1 mouse cellular context compared by ENCODE assay signal in the genomic region with DNA sequence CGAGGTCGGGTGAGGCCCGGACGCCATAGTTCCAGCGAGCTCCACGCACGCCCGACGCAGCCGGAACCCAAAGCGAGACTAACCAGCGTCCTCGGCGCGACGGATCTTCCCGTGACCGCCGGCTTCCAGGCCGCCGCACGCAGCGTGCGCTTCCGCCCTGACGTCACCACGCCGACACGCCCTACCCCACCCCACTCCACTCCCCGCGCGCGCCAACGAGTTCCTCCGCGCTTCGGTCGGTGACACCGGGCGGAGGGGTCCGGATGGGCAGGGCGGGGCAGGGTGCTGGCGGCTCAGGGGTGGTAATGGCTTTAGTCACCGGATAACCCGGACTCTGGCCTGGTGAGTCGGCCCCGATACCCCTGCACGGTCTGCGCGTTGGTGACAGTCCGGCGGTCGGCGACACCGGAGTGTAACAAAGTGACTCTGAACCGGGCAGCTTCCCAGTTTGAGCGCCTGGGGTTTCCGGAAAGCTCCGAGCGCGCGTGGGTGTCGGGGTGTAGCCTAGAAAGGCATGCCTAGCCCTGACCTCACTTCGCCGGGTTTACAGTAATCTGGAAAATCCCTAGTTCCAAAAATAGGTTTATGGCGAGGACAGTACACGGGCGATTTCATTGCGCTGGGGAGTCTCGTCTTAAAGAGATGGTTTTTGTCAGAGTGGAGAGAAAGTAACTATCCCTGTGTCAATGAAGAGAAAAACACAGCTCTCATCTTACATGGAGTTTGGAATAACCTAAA.
TF ChIP-seq lines count a peak whose summit lies in the region.

A gene (minus strand): TSS at position 148 of the 738 bp plus-strand sequence.

TF ChIP-seq in MEL, 35 proteins besides CTCF, POLR2A, EP300 and RAD21 (continued from another document):
- TF ChIP-seq TBP (IDR thresholded peaks at IDR 0.05; ENCODE audit: low read depth, low read length) (peak; percentile 77), ELF1 (IDR thresholded peaks at IDR 0.05; ENCODE audit: low read depth, low read length) (peak; percentile 85), JUND (IDR thresholded peaks at IDR 0.05; ENCODE audit: low read depth, low read length) (no peak), TCF12 (IDR thresholded peaks at IDR 0.05; ENCODE audit: low read depth, low read length) (peak; percentile 81), NRF1 (IDR thresholded peaks at IDR 0.05; ENCODE audit: insufficient read depth, low read depth, low read length, poor library complexity, severe bottlenecking) (peak; percentile 49; the same call in 1 of the 2 replicates), HCFC1 (IDR thresholded peaks at IDR 0.05; ENCODE audit: low read depth, low read length) (peak; percentile 85), BHLHE40 (IDR thresholded peaks at IDR 0.05; ENCODE audit: borderline replicate concordance, low read depth, low read length) (peak; percentile 50; the same call in 1 of the 2 replicates), POLR2AphosphoS2 (IDR thresholded peaks at IDR 0.05; ENCODE audit: low read length) (peak; percentile 85), GATA1 (IDR thresholded peaks at IDR 0.05; ENCODE audit: low read depth, low read length) (no peak), SIN3A (IDR thresholded peaks at IDR 0.05; ENCODE audit: low read length) (peak; percentile 47), USF1 (IDR thresholded peaks at IDR 0.05; ENCODE audit: low read depth, low read length) (peak; percentile 59; the same call in 1 of the 2 replicates), KAT2A (conservative IDR thresholded peaks at IDR 0.05; ENCODE audit: low read depth, low read length) (no peak; the same call in 1 of the 2 replicates), MAZ (IDR thresholded peaks at IDR 0.05; ENCODE audit: low read depth, low read length) (peak; percentile 95; the same call in 1 of the 2 replicates)
